Mouse (Mus musculus) skeletal muscle tissue, postnatal 0 days (tissue): ENCODE results near the gene Srebf1. TPM values are rescaled to one million over a fixed set of nuclear protein-coding genes. Genes with fewer than 3 reads are reported as not detected.

Source experiments
- microRNA-seq, 2 experiments: library from miRNA; unstranded; fragments of <30 nt; microRNA quantifications; one replicate each; pipeline ENCODE4; 2016
- polyA plus RNA-seq: library from polyadenylated mRNA; unstranded; fragments of >200 nt; fragmentation: Nextera tagmentation; extraction: Ambion mirVana; gene quantifications from 2 replicates; pipeline ENCODE4 v1.2.1, GENCODE M21; 2015

The Srebf1 gene
- 29.8 and 40.9 TPM in 2 replicates for polyA plus RNA-seq

GRCm38 (mm10) chr11:60222469-60223236, at the start of gene Srebf1:
Gene Srebf1 (minus strand): TSS chr11:60222581.

Small RNA genes within 50 kb of the gene (microRNA-seq; reads per million reads assigned to microRNA genes)
- gene Mir6921 (0.10 to 0.21 reads per million in 2 experiments), gene Mir6922 (0.21 to 0.30 reads per million in 2 experiments)

Other genes starting within 250 kb of the Srebf1 start
- gene Pemt, start 176.1 kb downstream of the Srebf1 start, polyA plus RNA-seq: 8.8 and 9.7 TPM in 2 replicates
- gene Rai1, start 117.6 kb downstream of the Srebf1 start, polyA plus RNA-seq: 9.3 and 9.7 TPM in 2 replicates
- gene Tom1l2, start 130.3 kb upstream of the Srebf1 start, polyA plus RNA-seq: 17.0 and 19.9 TPM in 2 replicates
- 2.3 TPM in 2 replicates for gene Drc3, start 130.7 kb upstream of the Srebf1 start, polyA plus RNA-seq
- gene Gid4, start 194.6 kb upstream of the Srebf1 start, polyA plus RNA-seq: 12.4 and 12.9 TPM in 2 replicates
- gene Atpaf2, start 195.9 kb upstream of the Srebf1 start, polyA plus RNA-seq: 45.6 and 48.6 TPM in 2 replicates
- 45.6 and 48.5 TPM in 2 replicates for gene Drg2, start 232.0 kb upstream of the Srebf1 start, polyA plus RNA-seq
- 0.01 and 0.04 TPM in 2 replicates for gene Myo15, start 246.8 kb upstream of the Srebf1 start, polyA plus RNA-seq